Mouse (Mus musculus): ENCODE results near the gene Gca.
"Not testable (repeated sequence)": the region's sequence is repeated elsewhere in the genome, so short reads cannot be mapped to it uniquely, and the experiment has no call there.

The Gca gene

DNA sequence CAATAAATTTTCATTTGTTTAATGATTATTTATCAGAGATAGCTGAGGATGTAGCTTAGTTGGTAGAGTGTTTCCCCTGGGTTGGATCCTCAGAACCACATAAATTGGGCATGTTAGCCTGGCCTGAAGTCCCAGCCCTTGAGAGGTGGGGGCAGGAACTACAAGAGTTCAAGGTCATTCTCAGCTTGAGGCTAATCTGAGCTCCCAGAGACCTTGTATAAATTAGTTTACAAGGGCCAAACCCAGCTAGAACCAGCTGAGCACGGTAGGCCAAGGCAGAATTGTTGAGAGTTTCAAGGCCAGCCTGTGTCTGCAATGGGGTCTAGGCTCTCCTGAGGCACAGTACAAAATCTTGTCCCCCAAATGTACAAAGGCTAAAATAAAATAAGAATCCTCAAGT, 1.5 kb downstream of the Gca start:
- no peak for ATAC-seq (ENCODE audit: insufficient number of reproducible peaks, low FRiP score, low TSS enrichment)

DNA sequence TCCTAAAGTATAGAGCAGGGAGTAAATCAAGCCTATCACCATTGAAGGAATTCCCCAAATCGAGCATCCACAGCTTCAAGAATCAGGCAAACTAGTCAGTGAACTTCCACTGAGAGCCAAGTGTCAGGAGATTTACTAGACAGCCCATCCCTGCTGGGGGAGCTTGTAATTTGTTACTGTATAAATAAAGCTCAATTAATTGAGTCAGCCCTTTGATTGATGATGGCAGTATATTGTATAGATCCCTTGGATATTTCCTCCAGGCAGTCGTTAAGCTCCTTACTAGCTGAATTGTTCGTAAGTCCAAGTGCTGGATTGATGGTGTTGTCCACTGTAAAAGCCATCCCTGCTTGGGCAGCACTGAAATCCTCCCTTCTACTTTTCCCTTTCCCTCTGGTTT, 5.8 kb downstream of the Gca start:
- no peak for ATAC-seq (ENCODE audit: insufficient number of reproducible peaks, low FRiP score, low TSS enrichment)

DNA sequence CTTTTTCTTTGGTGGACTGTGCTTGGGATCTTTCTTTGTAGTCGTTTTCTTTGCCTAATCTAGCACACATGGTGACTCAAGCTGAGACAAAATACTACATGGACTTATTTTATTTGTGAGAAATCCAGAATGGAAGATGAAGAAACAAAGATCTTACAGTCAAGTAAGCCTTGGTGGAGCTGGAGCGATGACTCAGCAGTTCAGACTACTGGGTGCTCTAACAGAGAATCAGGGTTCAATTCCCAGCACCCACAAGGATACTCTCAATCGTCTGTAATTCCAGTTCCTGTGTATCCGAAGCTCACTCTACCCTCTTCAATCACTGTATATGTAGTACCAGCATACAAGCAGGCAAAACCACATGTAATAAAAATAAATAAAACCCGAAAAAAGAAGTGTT, 6.2 kb downstream of the Gca start:
- no peak for ATAC-seq (ENCODE audit: insufficient number of reproducible peaks, low FRiP score, low TSS enrichment)

DNA sequence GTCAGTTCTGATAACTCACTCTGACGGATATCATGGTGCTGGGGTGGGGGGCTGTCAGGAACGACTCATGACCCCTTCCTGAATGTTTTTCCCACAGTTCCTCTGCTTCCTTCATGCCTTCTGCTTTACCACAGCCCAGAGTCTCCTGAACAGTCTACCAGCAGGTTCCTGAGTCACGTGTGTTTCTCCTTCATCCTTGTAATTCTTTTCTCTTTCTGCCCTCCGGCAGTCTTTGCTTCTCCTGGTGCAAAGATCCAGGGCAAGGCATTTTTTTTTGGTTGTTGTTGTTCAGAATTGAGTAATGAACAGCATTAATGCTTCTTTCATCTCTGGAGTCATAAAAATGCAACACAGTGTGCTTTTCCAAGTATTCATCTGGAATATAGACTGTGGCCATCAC, 6.7 kb downstream of the Gca start:
- no peak for ATAC-seq (ENCODE audit: insufficient number of reproducible peaks, low FRiP score, low TSS enrichment)

DNA sequence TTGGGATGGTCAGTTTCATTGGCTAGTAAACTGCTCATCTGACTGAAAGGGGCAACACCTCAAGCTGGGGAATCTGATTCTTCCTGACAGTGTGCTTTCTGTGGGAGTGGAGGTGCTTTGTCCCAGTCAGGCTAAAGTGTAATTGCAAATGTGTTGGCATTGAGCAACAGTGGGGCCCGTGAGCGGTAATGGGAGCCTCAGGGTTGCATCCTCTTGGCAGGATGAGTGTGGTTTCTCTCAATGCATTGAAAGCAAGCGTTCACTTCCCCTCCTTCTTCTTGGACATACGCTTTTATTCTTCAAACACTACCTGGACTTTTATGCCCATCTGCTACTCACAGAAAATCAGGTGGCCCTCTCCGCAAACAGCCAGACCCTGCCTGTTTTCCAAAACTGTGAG, 8.7 kb downstream of the Gca start:
- ATAC-seq (ENCODE audit: insufficient number of reproducible peaks, low FRiP score, low TSS enrichment): no peak

DNA sequence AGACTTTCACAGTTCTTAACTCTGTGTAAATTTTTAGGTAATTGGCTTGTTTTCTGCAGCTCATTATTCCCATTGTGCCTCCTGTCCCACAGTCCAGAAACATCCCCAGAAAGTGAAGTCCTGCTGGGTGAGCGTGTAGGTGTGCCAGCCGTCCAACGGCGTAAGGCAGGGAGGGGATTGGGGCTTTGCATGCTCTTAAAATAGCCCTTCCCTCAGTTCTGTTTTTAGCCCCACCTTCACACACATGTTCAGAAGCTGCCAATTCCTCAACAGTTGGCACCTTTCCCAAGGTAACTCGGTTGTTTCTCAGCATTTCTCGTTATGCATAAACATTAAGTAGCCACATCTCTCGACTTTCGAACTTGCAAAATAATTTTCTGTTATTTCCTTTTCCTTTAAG, 17.6 kb downstream of the Gca start:
- peak; percentile 31; the same call in 1 of the 2 replicates for ATAC-seq (ENCODE audit: insufficient number of reproducible peaks, low FRiP score, low TSS enrichment)

DNA sequence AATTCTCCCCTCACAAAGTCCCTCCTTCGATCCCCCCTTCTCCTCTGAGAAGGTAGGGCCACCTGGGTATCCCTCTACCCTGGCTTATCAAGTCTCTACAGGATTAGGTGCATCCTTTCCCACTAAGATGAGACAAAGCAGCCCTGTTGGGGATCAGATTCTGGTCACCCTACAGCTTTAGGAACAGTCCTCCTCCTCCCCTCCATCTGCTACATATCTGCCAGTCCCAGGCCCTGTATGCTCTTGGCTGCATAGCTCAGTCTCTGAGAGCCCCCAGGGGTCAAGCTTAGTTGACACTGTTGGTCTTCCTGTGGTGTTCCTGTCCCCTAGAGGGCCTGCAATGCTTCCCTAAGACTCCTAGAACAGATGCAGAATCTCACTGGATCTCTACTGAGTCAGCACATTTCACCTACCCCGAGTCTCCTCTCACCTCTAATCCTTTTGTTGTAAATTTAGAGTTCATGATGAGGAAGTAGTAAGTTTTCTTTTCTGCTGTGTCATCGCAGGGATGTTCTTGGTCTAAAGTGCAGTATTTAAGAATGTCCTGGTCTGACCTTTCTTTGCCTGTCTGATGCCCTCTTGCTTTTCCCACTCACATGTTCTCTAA, 21.0 kb downstream of the Gca start:
- no peak for ATAC-seq (ENCODE audit: insufficient number of reproducible peaks, low FRiP score, low TSS enrichment)

DNA sequence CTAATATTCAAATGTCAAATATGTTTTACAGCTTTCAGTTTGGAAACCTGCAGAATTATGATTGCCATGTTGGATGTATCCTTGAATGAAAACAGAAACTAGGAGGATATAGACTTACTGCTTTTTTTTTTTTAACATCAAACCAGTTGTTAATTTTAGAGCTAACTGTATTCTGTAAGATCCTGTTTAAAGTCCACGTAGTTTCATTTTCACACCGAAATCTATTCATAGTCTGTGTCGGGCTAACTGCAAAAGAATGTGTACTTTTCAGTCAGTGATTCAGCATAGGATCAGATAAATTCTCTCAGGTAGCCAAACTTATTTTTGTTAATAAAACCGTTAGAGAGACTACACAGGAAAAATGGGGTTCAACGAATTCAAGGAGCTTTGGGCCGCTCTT, 21.8 kb downstream of the Gca start:
- no peak for ATAC-seq (ENCODE audit: insufficient number of reproducible peaks, low FRiP score, low TSS enrichment)

DNA sequence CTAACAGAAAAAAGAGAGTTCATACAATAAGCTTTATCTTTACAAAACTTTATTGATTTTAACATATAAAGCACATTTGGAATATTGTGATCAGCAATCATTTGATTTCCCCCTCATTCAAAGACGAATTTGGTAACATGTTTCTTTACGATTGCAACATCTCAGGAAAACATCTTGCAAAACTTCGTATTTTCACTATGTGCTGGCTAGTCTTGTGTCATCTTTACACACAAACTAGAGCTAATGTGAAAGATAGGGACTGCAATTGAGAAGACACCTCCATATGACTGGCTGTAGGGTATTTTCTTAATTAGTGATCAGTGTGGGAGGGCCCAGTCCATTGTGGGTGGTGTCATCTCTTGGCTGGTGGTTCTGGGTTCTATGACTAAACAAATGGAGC, 42.2 kb downstream of the Gca start:
- no peak for ATAC-seq (ENCODE audit: insufficient number of reproducible peaks, low FRiP score, low TSS enrichment)

DNA sequence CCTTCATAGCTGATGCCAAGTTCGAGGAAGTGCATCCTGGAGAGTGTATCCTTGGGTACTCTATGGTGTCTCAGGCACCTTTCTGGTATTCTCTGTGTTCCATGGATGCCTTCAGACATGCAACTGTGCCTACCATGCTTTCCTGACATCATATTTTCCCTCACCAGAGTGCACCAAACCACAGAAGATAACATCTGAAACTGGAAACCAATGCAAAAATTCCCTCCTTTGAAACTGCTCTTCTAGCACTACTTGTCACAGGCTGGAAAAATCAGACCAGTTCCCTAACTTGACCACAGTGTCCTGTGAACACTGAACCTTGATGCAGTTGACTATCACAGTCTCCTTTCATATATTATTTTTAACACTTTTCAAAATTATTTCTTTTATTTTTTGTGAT, 45.5 kb downstream of the Gca start:
- ATAC-seq (ENCODE audit: insufficient number of reproducible peaks, low FRiP score, low TSS enrichment): no peak

DNA sequence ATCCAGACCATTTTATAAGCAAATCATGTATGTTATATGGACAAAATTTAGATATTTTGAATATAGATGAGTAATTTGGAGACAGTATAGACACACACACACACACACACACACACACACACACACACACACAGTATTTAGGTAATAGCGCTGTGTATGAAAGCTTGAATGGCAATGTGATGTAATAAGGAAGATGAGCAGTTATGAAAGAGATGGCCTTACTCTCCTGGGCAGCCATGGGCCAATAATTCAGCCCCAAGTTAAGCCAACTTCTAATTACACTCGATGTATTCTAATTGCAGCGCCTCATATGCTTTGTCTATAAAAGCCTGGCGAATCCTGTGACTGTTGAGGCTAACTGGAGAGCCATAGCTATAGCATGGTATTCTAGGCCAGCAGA, 50.3 kb downstream of the Gca start:
- not testable (repeated sequence) for ATAC-seq (ENCODE audit: insufficient number of reproducible peaks, low FRiP score, low TSS enrichment)

DNA sequence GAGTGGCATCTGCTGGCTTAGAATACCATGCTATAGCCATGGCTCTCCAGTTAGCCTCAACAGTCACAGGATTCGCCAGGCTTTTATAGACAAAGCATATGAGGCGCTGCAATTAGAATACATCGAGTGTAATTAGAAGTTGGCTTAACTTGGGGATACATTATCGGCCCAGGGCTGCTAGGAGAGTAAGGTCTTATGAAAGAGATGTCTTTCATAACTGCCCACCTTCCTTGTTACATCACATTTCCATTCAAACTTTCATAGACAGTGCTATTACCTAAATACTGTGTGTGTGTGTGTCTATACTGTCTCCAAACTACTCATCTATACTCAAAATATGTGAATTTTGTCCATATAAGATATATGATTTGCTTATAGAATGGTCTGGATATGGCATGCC, 51.2 kb downstream of the Gca start:
- no peak for ATAC-seq (ENCODE audit: insufficient number of reproducible peaks, low FRiP score, low TSS enrichment)

DNA sequence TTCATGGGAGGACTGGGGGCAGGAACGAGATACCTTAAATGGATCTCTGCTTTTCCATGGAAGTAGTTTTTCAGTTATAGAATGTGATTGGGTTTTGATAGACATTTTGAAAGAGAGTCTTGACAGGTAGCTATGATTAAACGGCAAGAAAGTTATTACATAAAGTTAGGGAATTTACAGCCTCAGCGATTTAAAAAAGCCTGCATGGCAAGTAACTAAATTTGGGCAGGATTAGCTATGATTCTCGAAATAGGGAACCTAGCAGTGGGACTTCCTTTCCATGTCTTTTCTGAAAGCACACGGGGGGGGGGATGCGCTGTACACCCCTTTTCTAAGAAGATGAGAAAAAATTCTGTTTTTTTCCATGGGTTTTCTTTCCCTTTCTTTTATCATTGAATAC, 53.2 kb downstream of the Gca start:
- ATAC-seq (ENCODE audit: insufficient number of reproducible peaks, low FRiP score, low TSS enrichment): no peak

DNA sequence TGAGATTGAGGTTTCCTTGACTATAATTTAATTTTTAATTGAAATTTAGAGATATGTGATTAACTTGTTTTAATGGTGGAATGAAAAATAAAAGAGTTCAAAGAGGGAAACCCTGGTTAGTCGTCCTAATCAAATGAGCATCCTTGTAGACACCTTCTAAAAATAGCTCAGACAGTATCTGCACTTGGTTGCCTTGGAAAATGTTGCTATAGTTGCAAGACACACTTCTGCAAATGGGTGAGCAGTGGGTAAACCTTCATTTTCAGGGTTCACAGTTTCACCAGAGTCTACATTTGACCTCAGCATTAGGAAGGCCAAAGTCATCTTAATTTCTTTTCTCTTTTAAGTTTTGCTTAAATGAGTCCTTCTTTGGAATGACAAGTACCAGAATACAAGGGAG, 54.3 kb downstream of the Gca start:
- no peak for ATAC-seq (ENCODE audit: insufficient number of reproducible peaks, low FRiP score, low TSS enrichment)

DNA sequence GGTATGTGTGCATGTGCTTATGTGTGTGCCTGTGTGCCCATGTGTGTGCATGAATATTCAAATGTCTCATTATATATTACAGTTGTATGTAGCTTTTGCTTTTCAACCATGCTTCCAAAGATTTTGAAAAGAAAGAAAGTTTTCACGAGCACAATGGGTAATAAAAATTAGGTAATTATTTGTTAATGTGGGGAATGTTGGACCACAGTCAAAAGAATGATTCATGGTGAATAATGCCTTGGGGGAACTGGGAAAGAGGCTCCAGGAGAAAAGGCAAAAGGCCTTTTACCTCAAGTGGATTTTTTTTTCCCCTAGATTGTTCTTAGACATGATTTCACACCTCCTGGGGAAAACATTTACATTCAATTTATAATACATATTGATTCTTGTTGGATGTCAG, 61.9 kb downstream of the Gca start:
- ATAC-seq (ENCODE audit: insufficient number of reproducible peaks, low FRiP score, low TSS enrichment): no peak

DNA sequence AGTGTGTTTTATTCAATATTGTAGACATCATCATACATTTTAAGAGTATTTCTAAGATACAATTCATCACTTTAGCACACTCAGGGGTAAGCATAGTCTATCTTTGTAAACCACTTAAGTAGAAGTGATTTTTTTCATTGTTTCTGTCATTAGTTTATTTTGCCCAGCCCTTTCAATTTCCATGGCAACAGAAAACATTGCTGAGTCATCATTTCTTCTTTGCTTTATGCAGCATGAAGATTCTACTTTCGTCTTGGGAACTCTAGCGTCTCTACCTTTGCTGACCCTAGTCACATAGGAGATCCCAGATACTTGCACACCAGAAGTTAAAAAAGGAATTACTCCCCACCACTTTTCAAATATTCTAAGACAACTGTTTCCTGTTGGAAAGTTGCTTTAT, 63.6 kb downstream of the Gca start:
- no peak for ATAC-seq (ENCODE audit: insufficient number of reproducible peaks, low FRiP score, low TSS enrichment)

DNA sequence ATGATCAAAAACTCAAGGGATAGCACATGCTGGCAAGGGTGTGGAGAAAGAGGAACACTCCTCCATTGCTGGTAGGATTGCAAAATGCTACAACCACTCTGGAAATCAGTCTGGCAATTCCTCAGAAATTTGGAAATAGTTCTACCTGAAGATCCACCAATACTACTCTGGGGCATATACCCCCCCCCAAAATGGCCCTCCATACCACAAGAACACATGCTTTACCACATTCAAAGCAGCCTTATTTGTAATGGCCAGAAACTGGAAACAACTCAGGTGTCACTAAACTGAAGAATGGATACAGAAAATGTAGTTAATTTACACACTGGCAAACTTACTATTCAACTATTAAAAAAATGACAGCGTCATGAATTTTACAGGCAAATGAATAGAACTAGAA, 66.6 kb downstream of the Gca start:
- no peak for ATAC-seq (ENCODE audit: insufficient number of reproducible peaks, low FRiP score, low TSS enrichment)

DNA sequence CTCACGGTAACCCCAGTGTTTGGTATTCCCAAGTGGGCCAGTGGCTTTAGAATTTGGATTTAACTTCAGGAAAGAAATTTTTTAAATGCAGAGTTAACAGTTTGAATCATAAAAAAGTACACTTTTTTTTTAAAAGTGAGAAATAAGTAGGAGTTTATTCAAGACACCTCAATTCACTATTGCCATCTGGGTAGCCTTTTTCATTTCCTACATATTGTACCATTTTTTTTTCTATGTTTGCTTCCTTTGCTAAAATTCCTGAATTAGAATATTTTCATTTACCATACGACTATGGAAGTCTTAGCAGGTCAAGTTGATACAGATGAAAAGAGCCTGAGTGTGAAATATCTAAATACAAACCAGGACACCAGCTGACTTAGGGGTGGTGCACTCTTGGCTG, 79.0 kb downstream of the Gca start:
- no peak for ATAC-seq (ENCODE audit: insufficient number of reproducible peaks, low FRiP score, low TSS enrichment)

Measured in cerebellum, adult (tissue).